Comparison of ENCODE assay signal across 32 mouse cellular contexts in genomic region chr3:16103180-16103579, GRCm38 (mm10).
"Had no signal": no experiment of that assay in that cellular context is flagged by ENCODE, and none has a peak within 500 bp of the region (broad histone marks: within the 10 kb centered on the region; RNA-seq: fewer than 3 reads in every experiment).

No protein-coding gene starts in this region.

- H3K27ac ChIP-seq: limb, embryonic 10.5 days; limb, embryonic 12.5 days; limb, embryonic 13.5 days; limb, embryonic 15.5 days; liver, embryonic 12.5 days; liver, embryonic 13.5 days; liver, embryonic 14.5 days; liver, embryonic 15.5 days; lung, embryonic 15.5 days; macrophage; midbrain, embryonic 10.5 days; midbrain, embryonic 12.5 days; midbrain, embryonic 13.5 days; midbrain, embryonic 15.5 days; neural tube, embryonic 12.5 days had no signal

- H3K4me2 ChIP-seq: limb, embryonic 12.5 days; limb, embryonic 13.5 days; limb, embryonic 15.5 days; liver, embryonic 11.5 days; liver, embryonic 12.5 days; liver, embryonic 13.5 days; liver, embryonic 15.5 days; lung, embryonic 14.5 days; lung, embryonic 15.5 days; midbrain, embryonic 11.5 days; midbrain, embryonic 12.5 days; midbrain, embryonic 13.5 days; midbrain, embryonic 15.5 days; neural tube, embryonic 12.5 days had no signal

- DNase-seq: left cerebral cortex, postnatal 4 days; liver; liver, embryonic 13.5 days; liver, postnatal 0 days; lung, adult 18-20 months; lung, adult 2 months; lung, embryonic 14.5 days; lung, postnatal 10 days; lung, postnatal 14 days; lung, postnatal 36 days; lung, postnatal 4 days; midbrain, embryonic 14.5 days had no signal

- ATAC-seq: liver, embryonic 12.5 days; liver, postnatal 0 days; lung, postnatal 0 days; midbrain, embryonic 13.5 days; midbrain, embryonic 15.5 days; midbrain, embryonic 16.5 days had no signal

- H3K36me3 ChIP-seq: limb, embryonic 10.5 days; limb, embryonic 12.5 days; limb, embryonic 13.5 days; limb, embryonic 15.5 days; liver, embryonic 12.5 days; liver, embryonic 13.5 days; liver, embryonic 15.5 days; lung, embryonic 15.5 days; midbrain, embryonic 10.5 days; midbrain, embryonic 12.5 days; midbrain, embryonic 13.5 days; midbrain, embryonic 15.5 days; neural tube, embryonic 12.5 days had no signal

- H3K27me3 ChIP-seq: limb, embryonic 12.5 days; limb, embryonic 13.5 days; limb, embryonic 15.5 days; liver, embryonic 12.5 days; liver, embryonic 13.5 days; liver, embryonic 15.5 days; lung, embryonic 15.5 days; megakaryocyte, embryonic 14.5 days; midbrain, embryonic 12.5 days; midbrain, embryonic 13.5 days; midbrain, embryonic 15.5 days; neural tube, embryonic 12.5 days had no signal

- H3K4me1 ChIP-seq: limb, embryonic 10.5 days; limb, embryonic 12.5 days; limb, embryonic 13.5 days; limb, embryonic 15.5 days; liver, embryonic 12.5 days; liver, embryonic 13.5 days; liver, embryonic 15.5 days; lung, embryonic 15.5 days; megakaryocyte, embryonic 14.5 days; midbrain, embryonic 10.5 days; midbrain, embryonic 12.5 days; midbrain, embryonic 13.5 days; midbrain, embryonic 15.5 days; neural tube, embryonic 12.5 days had no signal

- H3K9me3 ChIP-seq: limb, embryonic 10.5 days; limb, embryonic 12.5 days; limb, embryonic 13.5 days; limb, embryonic 15.5 days; liver, embryonic 12.5 days; liver, embryonic 13.5 days; liver, embryonic 15.5 days; lung, embryonic 15.5 days; megakaryocyte, embryonic 14.5 days; midbrain, embryonic 10.5 days; midbrain, embryonic 12.5 days; midbrain, embryonic 13.5 days; midbrain, embryonic 15.5 days; neural tube, embryonic 12.5 days had no signal

- H3K9ac ChIP-seq: limb, embryonic 12.5 days; limb, embryonic 13.5 days; limb, embryonic 15.5 days; liver, embryonic 12.5 days; liver, embryonic 13.5 days; liver, embryonic 14.5 days; liver, embryonic 15.5 days; liver, postnatal 0 days; lung, embryonic 14.5 days; lung, embryonic 15.5 days; midbrain, embryonic 12.5 days; midbrain, embryonic 13.5 days; midbrain, embryonic 15.5 days; neural tube, embryonic 12.5 days had no signal

- H3K4me3 ChIP-seq: limb, embryonic 10.5 days; limb, embryonic 12.5 days; limb, embryonic 13.5 days; limb, embryonic 15.5 days; liver, embryonic 12.5 days; liver, embryonic 13.5 days; liver, embryonic 15.5 days; lung, embryonic 15.5 days; megakaryocyte, embryonic 14.5 days; midbrain, embryonic 10.5 days; midbrain, embryonic 12.5 days; midbrain, embryonic 13.5 days; midbrain, embryonic 15.5 days; myocyte; neural tube, embryonic 12.5 days had no signal
